Comparison of ENCODE assay signal across 8 mouse cellular contexts in genomic region chr17:84185011-84185411, GRCm38 (mm10). TPM values are rescaled to one million over a fixed set of nuclear protein-coding genes. Genes with fewer than 3 reads are reported as not detected.
DNase-seq lines count a peak whose midpoint lies in the region; ATAC-seq and TF ChIP-seq lines count a peak whose summit lies in the region.

No protein-coding gene starts in this region.

- peaks cover 18% of the 10 kb centered on the region for H3K4me1 ChIP-seq in heart, adult 2 months (ENCODE audit: control insufficient read depth, insufficient read depth, low read length)
- peaks cover 20% of the 10 kb centered on the region for H3K4me1 ChIP-seq in bone marrow macrophage, adult 2 months (ENCODE audit: control insufficient read depth, insufficient read depth, low read length)
- H3K4me1 ChIP-seq in heart, postnatal 0 days (ENCODE audit: control insufficient read depth, insufficient read depth), result peaks cover 17% of the 10 kb centered on the region
- peaks cover 53% of the 10 kb centered on the region for H3K4me1 ChIP-seq in limb, embryonic 12.5 days (replicated peaks)
- peaks cover 32% of the 10 kb centered on the region for H3K4me1 ChIP-seq in midbrain, embryonic 15.5 days

- no peak for TF ChIP-seq EP300 in heart, adult 2 months (IDR thresholded peaks at IDR 0.05; ENCODE audit: insufficient read depth, low read depth, low read length)
- TF ChIP-seq EP300 in heart, postnatal 0 days (IDR thresholded peaks at IDR 0.05; ENCODE audit: low read depth), result no peak

- no peak for ATAC-seq in heart, postnatal 0 days (ENCODE audit: insufficient read depth, low read depth)
- ATAC-seq in limb, embryonic 12.5 days (ENCODE audit: insufficient number of reproducible peaks, insufficient read depth, low FRiP score, low TSS enrichment, low read depth), result no peak
- ATAC-seq in midbrain, embryonic 15.5 days (replicated peaks), result no peak
- ATAC-seq in erythroid progenitor cell, adult 5-6 weeks (replicated peaks; ENCODE audit: low FRiP score, poor library complexity, severe bottlenecking), result no peak

- peak; percentile 34 to 41 for DNase-seq in heart, adult 2 months
- no peak for DNase-seq in heart, postnatal 14 days
- peak; percentile 17 for DNase-seq in heart, postnatal 0 days (ENCODE audit: low spot score)
- DNase-seq in frontal cortex, postnatal 25 days (ENCODE audit: low spot score in 2 of 2), result no peak

- H3K79me2 ChIP-seq in heart, adult 2 months (replicated peaks; ENCODE audit: control insufficient read depth, insufficient read depth, low read length), result no peaks in the 10 kb centered on the region

- TF ChIP-seq CTCF in heart, adult 2 months (IDR thresholded peaks at IDR 0.05), result no peak
- TF ChIP-seq CTCF in bone marrow macrophage, adult 2 months (IDR thresholded peaks at IDR 0.05; ENCODE audit: low read depth, low read length), result no peak
- no peak for TF ChIP-seq CTCF in heart, postnatal 0 days (IDR thresholded peaks at IDR 0.05; ENCODE audit: low read depth)

- H3K9ac ChIP-seq in heart, adult 2 months (ENCODE audit: low read depth, low read length), result peak overlapping the region; percentile 64
- peak overlapping the region; percentile 80 for H3K9ac ChIP-seq in heart, postnatal 0 days (replicated peaks; ENCODE audit: low read depth, low read length)
- peak overlapping the region; percentile 100 for H3K9ac ChIP-seq in limb, embryonic 12.5 days (replicated peaks)
- no peak overlapping the region for H3K9ac ChIP-seq in midbrain, embryonic 15.5 days

- no peak for TF ChIP-seq POLR2A in heart, adult 2 months (IDR thresholded peaks at IDR 0.05; ENCODE audit: insufficient read depth, low read depth, low read length)
- TF ChIP-seq POLR2A in bone marrow macrophage, adult 2 months (IDR thresholded peaks at IDR 0.05; ENCODE audit: borderline replicate concordance, low read depth, low read length), result no peak

- H3K4me3 ChIP-seq in heart, adult 2 months, result peak overlapping the region; percentile 79
- peak overlapping the region; percentile 83 for H3K4me3 ChIP-seq in bone marrow macrophage, adult 2 months (ENCODE audit: insufficient read depth, low read length)
- peak overlapping the region; percentile 79 for H3K4me3 ChIP-seq in heart, postnatal 0 days (ENCODE audit: low read depth, low read length)
- H3K4me3 ChIP-seq in limb, embryonic 12.5 days (replicated peaks), result peak overlapping the region; percentile 99
- H3K4me3 ChIP-seq in midbrain, embryonic 15.5 days, result peak overlapping the region; percentile 39

- peaks cover 3% of the 10 kb centered on the region for H3K36me3 ChIP-seq in heart, adult 2 months (ENCODE audit: control insufficient read depth, insufficient read depth, low read length)
- peaks cover 16% of the 10 kb centered on the region for H3K36me3 ChIP-seq in heart, postnatal 0 days (replicated peaks; ENCODE audit: control insufficient read depth, insufficient read depth, low read length)
- peaks cover 25% of the 10 kb centered on the region for H3K36me3 ChIP-seq in limb, embryonic 12.5 days
- no peaks in the 10 kb centered on the region for H3K36me3 ChIP-seq in midbrain, embryonic 15.5 days (replicated peaks)

- intact Hi-C loops in heart, adult 2 months (cut with DNase I), result no loop called here
- intact Hi-C loops in heart, postnatal 14 days (cut with DNase I), result no loop called here

- WGBS in heart, adult 2 months, result 24% methylated on average over 7 of the region's 7 CpGs
- 10% methylated on average over 7 of the region's 7 CpGs for WGBS in heart, postnatal 0 days
- WGBS in limb, embryonic 12.5 days, result under 1% methylated on average over 7 of the region's 7 CpGs
- WGBS in midbrain, embryonic 15.5 days, result 10% methylated on average over 7 of the region's 7 CpGs

- peak overlapping the region; percentile 89 for H3K27ac ChIP-seq in heart, adult 2 months
- peak overlapping the region; percentile 86 for H3K27ac ChIP-seq in bone marrow macrophage, adult 2 months (ENCODE audit: insufficient read depth, low read depth, low read length)
- peak overlapping the region; percentile 91 for H3K27ac ChIP-seq in heart, postnatal 0 days (ENCODE audit: low read depth)
- peak overlapping the region; percentile 99 for H3K27ac ChIP-seq in limb, embryonic 12.5 days
- no peak overlapping the region for H3K27ac ChIP-seq in midbrain, embryonic 15.5 days

- H3K9me3 ChIP-seq in heart, postnatal 0 days (replicated peaks; ENCODE audit: control insufficient read depth, low read length), result no peaks in the 10 kb centered on the region
- no peaks in the 10 kb centered on the region for H3K9me3 ChIP-seq in limb, embryonic 12.5 days
- no peaks in the 10 kb centered on the region for H3K9me3 ChIP-seq in midbrain, embryonic 15.5 days

- peak overlapping the region; percentile 82 for H3K4me2 ChIP-seq in heart, postnatal 0 days (ENCODE audit: low read depth, low read length)
- H3K4me2 ChIP-seq in limb, embryonic 12.5 days, result peak overlapping the region; percentile 61
- peak overlapping the region; percentile 27 for H3K4me2 ChIP-seq in midbrain, embryonic 15.5 days

- no peaks in the 10 kb centered on the region for H3K27me3 ChIP-seq in heart, adult 2 months (ENCODE audit: control insufficient read depth, insufficient read depth, low read length)
- no peaks in the 10 kb centered on the region for H3K27me3 ChIP-seq in heart, postnatal 0 days (ENCODE audit: control insufficient read depth, insufficient read depth, low read length)
- H3K27me3 ChIP-seq in limb, embryonic 12.5 days, result no peaks in the 10 kb centered on the region
- 0 out of 2 replicates have a peak, but pooled peaks cover 12% of the 10 kb centered on the region for H3K27me3 ChIP-seq in midbrain, embryonic 15.5 days (replicated peaks)

RNA-seq across cellular contexts. Expression of gene Zfp36l2, which starts 2.7 kb away (rescaled TPM):
- 10 to 100 TPM; 19.3 to 23.3 TPM for total RNA-seq in heart, adult 2 months (2021)
- polyA plus RNA-seq in heart, adult 2 months (2012; rRNA removed), result 15.7 and 19.8 TPM in 2 replicates
- 10 to 100 TPM; 30.3 to 33.3 TPM for total RNA-seq in heart, postnatal 14 days (2021)
- polyA plus RNA-seq in bone marrow macrophage, adult 2 months (2012; ENCODE audit: insufficient read depth, insufficient read length, missing spikeins), result 317 and 318 TPM in 2 replicates
- 14.0 and 15.0 TPM in 2 replicates for total RNA-seq in heart, postnatal 0 days (2014; rRNA removed; ENCODE audit: low replicate concordance)
- 4.5 and 4.7 TPM in 2 replicates for polyA plus RNA-seq in heart, postnatal 0 days (2015; fragmentation: Nextera tagmentation; extraction: Ambion mirVana)
- 27.9 and 32.7 TPM in 2 replicates for polyA plus RNA-seq in limb, embryonic 12.5 days (2016; fragmentation: Nextera tagmentation; extraction: Ambion mirVana)
- 4.0 and 4.4 TPM in 2 replicates for polyA plus RNA-seq in midbrain, embryonic 15.5 days (2015; fragmentation: Nextera tagmentation; extraction: Ambion mirVana)
- 38.2 and 62.0 TPM in 2 replicates for total RNA-seq in erythroid progenitor cell, adult 5-6 weeks (2015; ENCODE audit: low replicate concordance)
- total RNA-seq in erythroid progenitor cell, adult 5-6 weeks (2017; ENCODE audit: low replicate concordance), result 21.8 and 22.3 TPM in 2 replicates

Comparison
In these comparisons a context has a peak if more than half of its experiments do, and no peak if none do; other contexts are left out.
1. DNase-seq: peak in heart, adult 2 months (2 of 2) and heart, postnatal 0 days (single experiment); none in heart, postnatal 14 days (0 of 2) and frontal cortex, postnatal 25 days (0 of 2).
2. H3K4me3 ChIP-seq: peak in every context shown above with its lines; median percentile 99 in limb, embryonic 12.5 days; 83 in bone marrow macrophage, adult 2 months; 79 in heart, adult 2 months; 79 in heart, postnatal 0 days; 39 in midbrain, embryonic 15.5 days.
3. H3K4me2 ChIP-seq: peak in every context shown above with its lines; median percentile 82 in heart, postnatal 0 days; 61 in limb, embryonic 12.5 days; 27 in midbrain, embryonic 15.5 days.